Mouse (Mus musculus) heart, embryonic 12.5 days (tissue): Measurements from ENCODE around the gene Plekhg5. TPM values are rescaled to one million over a fixed set of nuclear protein-coding genes. Genes with fewer than 3 reads are reported as not detected.
A peak's percentile ranks its signal among the peaks of the same experiment; 100 is the strongest.
"Not testable (repeated sequence)": the region's sequence is repeated elsewhere in the genome, so short reads cannot be mapped to it uniquely, and the experiment has no call there.

Experiments
- ATAC-seq: fragments of 200-750 bp; cut with Nextera tagmentation; 2 replicates; pipeline ENCODE4 v1.8.0; 2017; ENCODE audit warnings: moderate TSS enrichment, moderate library complexity; ENCODE audit not compliant: insufficient number of reproducible peaks, low FRiP score
- H3K27ac ChIP-seq: fragments of 300-500 bp; sonication (generic); 2 replicates; pipeline ENCODE4 v1.5.1; 2016; ENCODE audit warnings: mild to moderate bottlenecking, moderate library complexity; ENCODE audit not compliant: poor library complexity, severe bottlenecking
- H3K27me3 ChIP-seq: fragments of 300-500 bp; sonication (generic); replicated peaks from 2 replicates; pipeline ENCODE4 v1.6.1; 2016; ENCODE audit warnings: mild to moderate bottlenecking, moderate library complexity
- H3K36me3 ChIP-seq: fragments of 300-500 bp; sonication (generic); 2 replicates; pipeline ENCODE4 v1.6.1; 2016; ENCODE audit warnings: mild to moderate bottlenecking, moderate library complexity
- H3K4me1 ChIP-seq: fragments of 300-500 bp; sonication (generic); replicated peaks from 2 replicates; pipeline ENCODE4 v1.6.1; 2016; ENCODE audit warnings: mild to moderate bottlenecking
- H3K4me2 ChIP-seq: fragments of 300-500 bp; sonication (generic); 2 replicates; pipeline ENCODE4 v1.6.1; 2016; ENCODE audit warnings: mild to moderate bottlenecking, moderate library complexity
- H3K4me3 ChIP-seq: fragments of 300-500 bp; sonication (generic); 2 replicates; pipeline ENCODE4 v1.5.1; 2016; ENCODE audit warnings: mild to moderate bottlenecking
- H3K9ac ChIP-seq: fragments of 300-500 bp; sonication (generic); 2 replicates; pipeline ENCODE4 v1.6.1; 2016; ENCODE audit warnings: mild to moderate bottlenecking, moderate library complexity
- H3K9me3 ChIP-seq: fragments of 300-500 bp; sonication (generic); replicated peaks from 2 replicates; pipeline ENCODE4 v1.6.1; 2016; ENCODE audit warnings: mild to moderate bottlenecking, moderate library complexity
- WGBS: fragments of 180-500 bp; shearing (Covaris S2); methylation state at CpG from one replicate; pipeline ENCODE4 v1.1.7; 2016; 5-methylcytosine and 5-hydroxymethylcytosine counted together
- polyA plus RNA-seq: library from polyadenylated mRNA; unstranded; fragments of >200 nt; fragmentation: Nextera tagmentation; extraction: Ambion mirVana; gene quantifications from 2 replicates; pipeline ENCODE4 v1.2.1, GENCODE M21; 2016

Gene Plekhg5
- 13.6 and 14.1 TPM in 2 replicates for polyA plus RNA-seq

DNA sequence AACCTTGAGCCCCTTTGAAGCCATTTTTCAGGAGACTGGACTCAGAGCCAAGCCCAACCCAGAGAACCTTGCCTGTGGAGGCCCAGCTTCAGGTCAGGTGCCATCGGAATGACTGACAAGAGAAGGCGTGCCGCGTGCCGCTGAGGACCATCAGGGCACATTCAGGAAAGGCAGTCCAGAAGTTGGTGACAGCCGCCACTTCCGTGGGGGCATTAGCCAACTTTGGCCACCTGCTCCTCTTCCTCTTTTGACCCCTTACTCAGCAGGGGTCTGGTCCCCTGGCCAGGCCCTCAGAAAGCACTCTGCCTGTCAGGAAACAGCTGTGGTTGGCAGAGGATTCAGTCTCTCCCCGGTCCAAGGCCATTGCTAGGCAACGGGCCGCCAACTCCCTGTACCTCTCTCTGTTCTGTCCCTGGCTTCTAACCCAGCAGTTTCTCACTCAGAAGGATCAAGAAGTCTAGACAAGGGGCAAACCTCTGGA, at the start of gene Plekhg5:
TSS of gene Plekhg5 (plus strand) at position 378 of the 481 bp plus-strand sequence.
- ATAC-seq = no peak
- Histone ChIP-seq H3K9ac (0 out of 2 replicates have a peak within 1 kb of the TSS, but pooled peaks have one; percentile 15), H3K36me3 (no peaks in the 10 kb centered on the region), H3K9me3 (no peaks in the 10 kb centered on the region), H3K27me3 (0 out of 2 replicates have a peak, but pooled peaks cover 5% of the 10 kb centered on the region), H3K4me3 (no peak within 1 kb of the TSS), H3K27ac (no peak within 1 kb of the TSS), H3K4me2 (no peak within 1 kb of the TSS), H3K4me1 (peaks cover 20% of the 10 kb centered on the region)
- WGBS = 56% methylated on average over 10 of the region's 10 CpGs

DNA sequence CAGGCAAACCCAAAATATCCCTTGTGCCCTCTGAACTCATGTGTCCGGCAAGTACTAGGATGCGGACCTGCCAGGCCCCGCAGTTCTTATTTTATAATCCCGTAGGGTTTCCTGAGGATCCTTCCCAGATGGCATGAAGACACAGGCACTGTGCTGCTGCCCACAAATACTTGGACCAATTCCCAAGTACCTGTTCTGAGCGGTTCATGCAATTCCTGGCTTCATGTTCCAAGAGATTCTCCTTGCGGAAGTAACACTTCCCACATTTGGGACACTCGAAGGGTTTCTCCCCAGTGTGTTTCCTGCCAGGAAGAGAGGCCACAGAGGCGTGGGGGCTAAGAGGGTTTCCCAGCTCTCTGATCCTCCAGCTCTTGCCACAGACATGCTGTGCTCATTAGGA, 49.8 kb upstream of the Plekhg5 start:
- 82% methylated on average over 8 of the region's 8 CpGs for WGBS
- H3K27ac ChIP-seq = no peak overlapping the region
- no peak overlapping the region for H3K4me2 ChIP-seq
- no peak overlapping the region for H3K4me3 ChIP-seq
- no peak overlapping the region for H3K9ac ChIP-seq
- no peaks in the 10 kb centered on the region for H3K27me3 ChIP-seq
- no peak for ATAC-seq
- no peaks in the 10 kb centered on the region for H3K9me3 ChIP-seq
- peaks cover 69% of the 10 kb centered on the region for H3K36me3 ChIP-seq
- H3K4me1 ChIP-seq = peaks cover 30% of the 10 kb centered on the region

- H3K4me1 ChIP-seq = peaks cover 41% of the 10 kb centered on the region
- no peak overlapping the region for H3K4me3 ChIP-seq
- no peaks in the 10 kb centered on the region for H3K27me3 ChIP-seq
- ATAC-seq = no peak
- no peak overlapping the region for H3K27ac ChIP-seq
- H3K36me3 ChIP-seq = peaks cover 50% of the 10 kb centered on the region
- H3K9me3 ChIP-seq = no peaks in the 10 kb centered on the region
- no peak overlapping the region for H3K4me2 ChIP-seq
- 87% methylated on average over 11 of the region's 11 CpGs for WGBS
- no peak overlapping the region for H3K9ac ChIP-seq
These were observed 47.8 kb upstream of the Plekhg5 start for GRCm38 (mm10) chr4:152024525-152024924.

GRCm38 (mm10) chr4:152026751-152027508, 45.4 kb upstream of the Plekhg5 start:
- Histone ChIP-seq H3K9me3 (no peaks in the 10 kb centered on the region), H3K4me2 (peak overlapping the region; percentile 95), H3K27ac (peak overlapping the region; percentile 59; the same call in 1 of the 2 replicates), H3K27me3 (peaks cover 11% of the 10 kb centered on the region), H3K36me3 (peaks cover 26% of the 10 kb centered on the region), H3K4me1 (peaks cover 44% of the 10 kb centered on the region), H3K4me3 (peak overlapping the region; percentile 79), H3K9ac (peak overlapping the region; percentile 91)
- 2% methylated on average over 41 of the region's 41 CpGs for WGBS
- ATAC-seq = peak; percentile 71

DNA sequence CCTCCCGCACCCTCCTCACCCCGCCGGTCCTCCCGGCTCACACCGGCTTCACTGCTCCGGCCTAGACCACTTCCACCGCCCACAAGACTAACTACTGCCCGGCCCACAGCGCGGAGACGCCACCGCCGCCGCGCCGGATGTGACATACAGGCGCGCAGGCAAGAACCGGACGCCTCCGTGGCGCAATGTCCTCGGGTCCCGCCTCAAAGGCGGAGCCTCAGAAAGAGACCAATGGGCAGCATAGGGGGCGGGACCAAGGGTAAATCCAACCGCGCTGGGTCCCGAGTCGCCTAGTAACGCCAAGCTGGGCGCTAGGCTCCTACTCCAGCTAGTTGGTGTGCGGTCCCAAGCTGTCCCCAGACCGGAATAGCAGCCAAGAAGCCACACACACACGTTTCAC, 44.8 kb upstream of the Plekhg5 start, which contains the start of gene Zbtb48:
TSS of gene Zbtb48 (minus strand) at position 148 of the 400 bp plus-strand sequence.
- peak within 1 kb of the TSS; percentile 91 for H3K9ac ChIP-seq
- peak within 1 kb of the TSS; percentile 79 for H3K4me3 ChIP-seq
- peaks cover 20% of the 10 kb centered on the region for H3K36me3 ChIP-seq
- peaks cover 16% of the 10 kb centered on the region for H3K27me3 ChIP-seq
- peak within 1 kb of the TSS; percentile 95 for H3K4me2 ChIP-seq
- peaks cover 44% of the 10 kb centered on the region for H3K4me1 ChIP-seq
- H3K9me3 ChIP-seq = no peaks in the 10 kb centered on the region
- peak within 1 kb of the TSS; percentile 59; the same call in 1 of the 2 replicates for H3K27ac ChIP-seq
- under 1% methylated on average over 35 of the region's 35 CpGs for WGBS
- peak; percentile 97 for ATAC-seq

DNA sequence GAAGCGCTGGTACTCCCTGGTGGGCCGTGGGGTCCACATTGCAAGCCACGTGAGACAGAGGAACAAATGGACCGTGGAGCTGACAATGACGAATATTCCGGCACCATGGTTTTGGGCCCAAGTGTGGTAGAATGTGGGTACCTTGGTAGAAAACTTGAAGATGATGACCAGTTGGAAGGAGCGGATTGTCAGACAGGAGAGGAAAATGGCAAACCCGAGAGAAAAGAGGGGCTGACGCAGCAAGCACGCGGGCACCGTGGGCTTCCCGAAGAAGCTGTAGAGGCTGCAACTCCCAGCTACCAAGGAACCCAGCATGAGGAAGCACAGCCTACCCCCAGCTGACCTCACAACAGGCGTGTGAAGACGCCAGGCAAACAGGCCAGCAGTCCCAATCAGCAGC, 43.8 kb upstream of the Plekhg5 start:
- peaks cover 41% of the 10 kb centered on the region for H3K4me1 ChIP-seq
- peak overlapping the region; percentile 73 for H3K9ac ChIP-seq
- H3K27me3 ChIP-seq = peaks cover 24% of the 10 kb centered on the region
- whole genome bisulfite sequencing = 63% methylated on average over 15 of the region's 15 CpGs
- no peak overlapping the region for H3K27ac ChIP-seq
- H3K4me3 ChIP-seq = peak overlapping the region; percentile 79
- no peak for ATAC-seq
- no peaks in the 10 kb centered on the region for H3K9me3 ChIP-seq
- H3K4me2 ChIP-seq = peak overlapping the region; percentile 95
- peaks cover 11% of the 10 kb centered on the region for H3K36me3 ChIP-seq

- ATAC-seq = no peak
- H3K36me3 ChIP-seq = peaks cover 8% of the 10 kb centered on the region
- H3K9me3 ChIP-seq = no peaks in the 10 kb centered on the region
- no peak overlapping the region for H3K27ac ChIP-seq
- no peak overlapping the region for H3K9ac ChIP-seq
- 36% methylated on average over 5 of the region's 5 CpGs for WGBS
- no peak overlapping the region for H3K4me2 ChIP-seq
- H3K4me3 ChIP-seq = no peak overlapping the region
- H3K27me3 ChIP-seq = peaks cover 30% of the 10 kb centered on the region
- peaks cover 41% of the 10 kb centered on the region for H3K4me1 ChIP-seq
These were observed 43.2 kb upstream of the Plekhg5 start for GRCm38 (mm10) chr4:152029087-152029486.

- H3K27ac ChIP-seq = no peak overlapping the region
- WGBS = 73% methylated on average over 4 of the region's 4 CpGs
- H3K9ac ChIP-seq = no peak overlapping the region
- H3K4me3 ChIP-seq = no peak overlapping the region
- H3K36me3 ChIP-seq = peaks cover 1% of the 10 kb centered on the region; the same call in 1 of the 2 replicates
- H3K4me1 ChIP-seq = peaks cover 34% of the 10 kb centered on the region
- no peak overlapping the region for H3K4me2 ChIP-seq
- H3K9me3 ChIP-seq = no peaks in the 10 kb centered on the region
- ATAC-seq = no peak
- H3K27me3 ChIP-seq = peaks cover 30% of the 10 kb centered on the region
These were observed 42.3 kb upstream of the Plekhg5 start for GRCm38 (mm10) chr4:152029997-152030396.

DNA sequence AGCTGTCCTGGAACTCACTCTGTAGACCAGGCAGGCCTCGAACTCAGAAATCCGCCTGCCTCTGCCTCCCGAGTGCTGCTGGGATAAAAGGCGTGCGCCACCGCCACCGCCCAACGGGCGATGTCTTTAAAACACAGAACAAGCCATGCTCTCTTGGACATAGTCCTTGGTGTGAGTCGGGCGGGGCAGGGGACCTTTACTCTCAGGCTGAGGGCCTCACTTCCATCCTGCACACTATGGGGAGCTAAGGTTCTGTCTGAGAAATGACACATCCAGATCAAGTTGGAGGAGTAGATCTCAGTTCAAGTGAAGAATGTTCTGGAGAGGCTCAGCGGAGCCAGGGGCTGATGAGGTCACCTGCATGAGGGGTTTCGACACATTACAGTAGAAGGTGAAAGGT, 39.4 kb upstream of the Plekhg5 start:
- Histone ChIP-seq H3K36me3 (no peaks in the 10 kb centered on the region), H3K4me3 (no peak overlapping the region), H3K27me3 (peaks cover 30% of the 10 kb centered on the region), H3K9ac (no peak overlapping the region), H3K27ac (no peak overlapping the region), H3K4me1 (peaks cover 12% of the 10 kb centered on the region), H3K9me3 (no peaks in the 10 kb centered on the region), H3K4me2 (no peak overlapping the region)
- WGBS = 82% methylated on average over 13 of the region's 13 CpGs
- ATAC-seq = no peak

GRCm38 (mm10) chr4:152036464-152036863, 35.8 kb upstream of the Plekhg5 start:
- not testable (repeated sequence) for H3K36me3 ChIP-seq, H3K4me1 ChIP-seq, ATAC-seq, H3K9ac ChIP-seq, H3K9me3 ChIP-seq, H3K4me2 ChIP-seq, H3K4me3 ChIP-seq, H3K27ac ChIP-seq
- 86% methylated on average over 6 of the region's 6 CpGs for WGBS
- peaks cover 24% of the 10 kb centered on the region for H3K27me3 ChIP-seq

DNA sequence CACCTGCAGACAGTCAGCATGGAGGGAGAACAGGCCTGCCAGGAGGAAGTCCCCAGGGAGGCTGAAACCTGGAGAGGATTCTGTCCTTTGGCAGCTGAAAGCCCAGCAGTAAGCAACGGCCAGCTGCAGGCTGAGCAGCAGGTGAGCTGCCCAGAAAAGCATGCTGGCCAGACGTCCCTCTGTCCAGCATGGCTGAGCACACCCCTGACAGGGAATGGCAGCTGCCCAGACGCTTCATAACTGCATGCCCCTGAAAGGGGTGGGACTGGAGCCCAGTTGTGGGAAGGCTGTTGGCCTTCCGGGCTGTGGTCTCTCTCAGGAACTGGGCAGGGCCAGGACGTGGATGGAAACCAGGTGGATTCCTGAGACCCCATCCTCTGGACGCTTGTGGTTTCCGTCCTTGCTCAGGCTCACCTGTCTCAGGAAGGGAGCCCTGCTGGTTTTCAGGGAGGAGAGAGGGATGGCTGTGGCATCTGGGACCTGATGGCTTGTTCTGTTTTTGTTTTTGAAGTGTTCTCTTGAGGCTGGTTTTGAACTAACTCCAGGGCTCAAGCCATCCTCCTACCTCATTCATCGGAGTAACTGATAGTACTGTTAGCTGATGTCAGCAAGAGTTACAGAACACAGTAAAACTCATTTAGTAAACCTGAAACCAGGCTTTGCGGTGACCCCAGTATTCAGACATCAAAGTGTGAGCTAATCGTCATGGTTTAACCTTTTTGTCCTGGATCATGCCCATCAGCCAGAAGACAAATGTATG, 33.9 kb upstream of the Plekhg5 start, which contains the start of gene Tas1r1:
TSS of gene Tas1r1 (minus strand) at position 344 of the 760 bp plus-strand sequence.
- Histone ChIP-seq H3K4me2 (peak within 1 kb of the TSS; percentile 92), H3K4me3 (peak within 1 kb of the TSS; percentile 91), H3K27me3 (peaks cover 7% of the 10 kb centered on the region; the same call in 1 of the 2 replicates), H3K27ac (no peak within 1 kb of the TSS), H3K9me3 (no peaks in the 10 kb centered on the region), H3K4me1 (peaks cover 9% of the 10 kb centered on the region), H3K9ac (peak within 1 kb of the TSS; percentile 95), H3K36me3 (peaks cover 26% of the 10 kb centered on the region)
- WGBS = 39% methylated on average over 10 of the region's 10 CpGs
- no peak for ATAC-seq
